Mouse (Mus musculus) embryo, embryonic 11.5 days (tissue): ENCODE results near the gene Eps8.
A peak's percentile ranks its signal among the peaks of the same experiment; 100 is the strongest.

ENCODE experiments used
- DNase-seq: peaks from one replicate; pipeline ENCODE4 v3.0.0-alpha.2; 2012; ENCODE audit warnings: low read depth, low spot score

Eps8 gene

GRCm38 (mm10) chr6:137664936-137665335 lies 10.3 kb upstream of the Eps8 start:
- no peak for DNase-seq

- no peak for DNase-seq
Measured at GRCm38 (mm10) chr6:137661583-137662365, 7.1 kb upstream of the Eps8 start.

GRCm38 (mm10) chr6:137658426-137659088 lies 3.9 kb upstream of the Eps8 start:
- no peak for DNase-seq

- no peak for DNase-seq
Measured at GRCm38 (mm10) chr6:137657203-137657602, 2.5 kb upstream of the Eps8 start.

GRCm38 (mm10) chr6:137649528-137649927 lies 5.1 kb downstream of the Eps8 start:
- DNase-seq: no peak

- DNase-seq: peak; percentile 67
Measured at GRCm38 (mm10) chr6:137649068-137649480, 5.6 kb downstream of the Eps8 start.

- DNase-seq: no peak
Measured at GRCm38 (mm10) chr6:137648110-137649067, 6.3 kb downstream of the Eps8 start.

GRCm38 (mm10) chr6:137647646-137648045 lies 7.0 kb downstream of the Eps8 start:
- no peak for DNase-seq

- DNase-seq: no peak
Measured at GRCm38 (mm10) chr6:137646726-137647125, 8.0 kb downstream of the Eps8 start.

GRCm38 (mm10) chr6:137644893-137645292 lies 9.8 kb downstream of the Eps8 start:
- no peak for DNase-seq

GRCm38 (mm10) chr6:137643814-137644213 lies 10.9 kb downstream of the Eps8 start:
- DNase-seq: no peak

GRCm38 (mm10) chr6:137641642-137642041 lies 13.0 kb downstream of the Eps8 start:
- no peak for DNase-seq

- DNase-seq: no peak
Measured at GRCm38 (mm10) chr6:137638834-137639567, 15.7 kb downstream of the Eps8 start.

- DNase-seq: no peak
Measured at GRCm38 (mm10) chr6:137637443-137637842, 17.2 kb downstream of the Eps8 start.

GRCm38 (mm10) chr6:137636131-137636530 lies 18.5 kb downstream of the Eps8 start:
- no peak for DNase-seq

GRCm38 (mm10) chr6:137633626-137634025 lies 21.1 kb downstream of the Eps8 start:
- DNase-seq: no peak

GRCm38 (mm10) chr6:137633121-137633520 lies 21.6 kb downstream of the Eps8 start:
- no peak for DNase-seq

GRCm38 (mm10) chr6:137630387-137630786 lies 24.3 kb downstream of the Eps8 start:
- no peak for DNase-seq

- DNase-seq: no peak
Measured at GRCm38 (mm10) chr6:137629603-137630231, 25.0 kb downstream of the Eps8 start.

GRCm38 (mm10) chr6:137628715-137629114 lies 26.0 kb downstream of the Eps8 start:
- DNase-seq: no peak

- no peak for DNase-seq
Measured at GRCm38 (mm10) chr6:137621021-137621420, 33.7 kb downstream of the Eps8 start.
